Mouse (Mus musculus): Measurements from ENCODE around the gene Mvk.

DNA sequence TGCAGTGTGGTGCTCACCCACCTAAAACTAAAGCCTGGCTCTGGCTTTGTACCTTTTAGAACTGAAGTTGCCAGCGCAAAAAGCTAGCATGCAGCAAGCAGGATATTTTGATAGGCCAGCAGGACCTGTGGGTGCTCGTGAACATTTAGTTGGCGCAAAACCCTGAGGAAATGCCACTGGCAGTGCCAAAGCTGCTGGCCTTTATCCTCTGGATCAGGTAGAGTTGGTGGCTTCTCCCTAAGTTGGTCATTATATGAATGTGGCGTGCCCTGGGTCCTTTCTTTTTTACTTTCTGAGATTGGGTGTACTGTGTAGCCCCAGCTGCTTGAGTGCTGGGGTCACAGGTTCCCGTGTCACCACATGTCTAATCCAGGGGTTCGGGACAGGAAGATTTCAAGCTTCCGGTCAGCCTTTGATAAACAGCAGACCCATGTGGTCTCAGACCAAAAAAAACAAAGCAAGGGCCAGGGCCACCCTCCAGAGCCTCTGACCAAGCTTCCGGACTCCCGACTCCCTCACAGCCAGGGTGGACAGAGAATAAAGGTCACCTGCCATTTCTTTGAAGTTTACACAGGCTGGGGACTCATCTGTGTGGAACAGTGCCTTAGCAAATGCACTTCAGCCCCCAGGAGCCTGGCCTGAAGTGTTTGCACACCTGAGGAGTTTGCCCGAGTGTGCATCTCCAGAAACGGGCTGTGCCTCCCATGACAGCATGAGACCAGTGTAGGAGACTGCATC lies 22.3 kb upstream of the Mvk start:
- no peak for TF ChIP-seq CTCF (IDR thresholded peaks at IDR 0.05; ENCODE audit: borderline replicate concordance, insufficient read depth, low read length)
- TF ChIP-seq POLR2A (IDR thresholded peaks at IDR 0.05; ENCODE audit: low read depth, low read length) = no peak
